Mouse (Mus musculus): ENCODE measurements around the gene Arrdc5. TPM values are rescaled to one million over a fixed set of nuclear protein-coding genes. Genes with fewer than 3 reads are reported as not detected.

Arrdc5 gene
- polyA plus RNA-seq, 1 experiment from 2014 or later: not detected

DNA sequence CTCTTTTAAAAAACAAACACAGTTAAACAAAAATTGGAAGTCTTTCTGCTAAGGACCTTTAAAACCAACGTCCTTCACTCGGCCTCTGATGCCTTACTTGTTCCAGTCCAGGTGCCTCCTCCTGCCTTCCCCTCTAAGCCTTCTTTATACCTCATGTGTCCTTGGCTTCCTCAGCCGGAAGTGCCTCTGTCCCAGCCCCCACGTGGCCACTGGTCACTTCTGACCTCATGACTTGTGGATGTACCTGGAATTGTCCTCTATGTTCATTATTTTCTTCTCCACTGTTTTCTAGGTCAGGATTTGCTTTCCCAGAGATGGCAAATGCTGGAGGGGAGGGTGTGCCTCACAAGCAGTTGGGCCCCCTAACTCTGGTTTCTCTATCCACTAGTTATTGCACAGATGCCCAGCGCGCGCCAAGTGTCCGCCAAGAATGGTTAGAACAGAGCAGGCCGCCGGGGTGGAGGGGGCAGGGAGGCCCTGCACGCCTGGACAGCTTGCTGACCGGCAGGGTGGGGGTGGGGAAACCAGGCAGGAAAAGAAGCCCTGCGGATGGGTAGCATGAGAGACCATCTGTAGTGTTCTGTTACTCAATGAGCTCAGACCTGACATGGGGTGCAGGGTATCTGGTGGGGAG, 2.4 kb upstream of the Arrdc5 start:
- H3K27me3 ChIP-seq: no peaks in the 10 kb centered on the region
- peak overlapping the region; percentile 99 for H3K4me2 ChIP-seq
- H3K4me3 ChIP-seq: peak overlapping the region; percentile 70
- peak; percentile 6; the same call in 1 of the 2 replicates for ATAC-seq (ENCODE audit: insufficient number of reproducible peaks, low FRiP score, low TSS enrichment, low read depth)
- H3K9ac ChIP-seq: no peak overlapping the region; the same call in 1 of the 2 replicates
- H3K4me1 ChIP-seq: peaks cover 45% of the 10 kb centered on the region
- H3K36me3 ChIP-seq: peaks cover 20% of the 10 kb centered on the region
- peak overlapping the region; percentile 86 for H3K27ac ChIP-seq
- no peaks in the 10 kb centered on the region for H3K9me3 ChIP-seq
- WGBS: 26% methylated on average over 13 of the region's 13 CpGs

DNA sequence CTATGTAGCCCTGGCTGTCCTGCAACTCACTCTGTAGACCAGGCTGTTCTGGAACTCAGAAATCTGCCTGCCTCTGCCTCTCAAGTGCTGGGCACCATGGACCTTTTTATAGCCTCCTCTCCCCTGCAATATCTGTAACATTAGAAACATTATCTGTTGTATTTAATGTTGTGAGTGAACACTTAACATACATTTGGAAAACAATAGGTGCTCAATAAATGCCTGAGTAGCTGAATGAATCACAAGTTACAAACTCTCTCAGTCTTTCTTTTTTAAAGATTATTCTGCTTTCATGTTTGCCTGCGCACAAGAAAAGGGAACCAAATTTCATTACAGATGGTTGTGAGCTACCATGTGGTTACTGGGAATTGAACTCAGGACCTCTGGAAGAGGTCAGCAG, 1.8 kb downstream of the Arrdc5 start:
- WGBS: 96% methylated on average over 1 of the region's 1 CpGs
- Histone ChIP-seq H3K4me1 (peaks cover 10% of the 10 kb centered on the region), H3K4me2 (no peak overlapping the region), H3K27me3 (no peaks in the 10 kb centered on the region), H3K27ac (no peak overlapping the region), H3K9me3 (no peaks in the 10 kb centered on the region), H3K9ac (no peak overlapping the region), H3K4me3 (no peak overlapping the region), H3K36me3 (no peaks in the 10 kb centered on the region)
- no peak for ATAC-seq (ENCODE audit: insufficient number of reproducible peaks, low FRiP score, low TSS enrichment, low read depth)

DNA sequence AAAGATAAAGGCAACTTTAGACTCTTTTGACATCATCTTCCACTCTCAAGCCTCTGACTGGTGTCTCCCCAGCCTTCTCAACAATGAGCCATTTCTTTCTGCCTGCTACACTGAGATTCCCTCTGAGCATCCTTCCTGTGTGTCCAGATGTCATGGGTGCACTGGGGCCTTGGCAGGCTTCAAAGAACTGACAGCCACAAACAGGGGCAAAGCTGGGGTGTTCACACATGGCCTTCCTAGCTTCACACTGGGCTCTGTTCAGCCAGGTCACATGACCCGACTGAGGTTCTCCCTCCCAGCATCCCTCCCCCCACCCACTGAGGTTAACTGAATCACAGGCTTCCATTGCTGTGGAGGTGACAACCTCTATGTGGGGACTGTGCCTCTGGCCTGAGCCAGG, 3.9 kb downstream of the Arrdc5 start:
- H3K27ac ChIP-seq: no peak overlapping the region
- ATAC-seq (ENCODE audit: insufficient number of reproducible peaks, low FRiP score, low TSS enrichment, low read depth): no peak
- no peaks in the 10 kb centered on the region for H3K9me3 ChIP-seq
- H3K4me3 ChIP-seq: no peak overlapping the region
- no peak overlapping the region for H3K4me2 ChIP-seq
- H3K4me1 ChIP-seq: peaks cover 9% of the 10 kb centered on the region
- no peak overlapping the region for H3K9ac ChIP-seq
- no peaks in the 10 kb centered on the region for H3K27me3 ChIP-seq
- 75% methylated on average over 1 of the region's 1 CpGs for WGBS
- H3K36me3 ChIP-seq: no peaks in the 10 kb centered on the region

DNA sequence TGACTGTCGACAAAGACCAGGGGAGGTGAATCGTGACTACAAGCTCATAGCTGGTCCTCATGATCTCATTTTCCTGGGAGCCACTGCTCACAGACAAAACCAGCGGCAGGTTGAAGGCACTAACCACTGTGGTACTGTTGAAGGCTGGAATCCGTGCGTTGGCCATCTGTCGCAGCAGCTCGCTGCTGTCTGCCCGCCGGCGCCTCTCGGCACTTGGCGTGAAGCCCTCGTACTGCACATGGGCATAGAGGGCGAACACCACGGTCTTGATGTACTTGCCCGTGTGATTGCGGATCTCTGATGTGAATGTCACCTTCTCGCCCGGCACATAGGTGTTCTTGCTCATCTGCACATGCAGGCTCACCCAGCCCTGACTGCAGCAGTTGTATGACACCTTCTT, 5.8 kb downstream of the Arrdc5 start:
- peaks cover 20% of the 10 kb centered on the region for H3K4me1 ChIP-seq
- no peaks in the 10 kb centered on the region for H3K36me3 ChIP-seq
- no peaks in the 10 kb centered on the region for H3K9me3 ChIP-seq
- no peak overlapping the region for H3K4me3 ChIP-seq
- H3K9ac ChIP-seq: no peak overlapping the region
- H3K4me2 ChIP-seq: no peak overlapping the region
- ATAC-seq (ENCODE audit: insufficient number of reproducible peaks, low FRiP score, low TSS enrichment, low read depth): no peak
- WGBS: 86% methylated on average over 19 of the region's 19 CpGs
- no peak overlapping the region for H3K27ac ChIP-seq
- H3K27me3 ChIP-seq: no peaks in the 10 kb centered on the region

DNA sequence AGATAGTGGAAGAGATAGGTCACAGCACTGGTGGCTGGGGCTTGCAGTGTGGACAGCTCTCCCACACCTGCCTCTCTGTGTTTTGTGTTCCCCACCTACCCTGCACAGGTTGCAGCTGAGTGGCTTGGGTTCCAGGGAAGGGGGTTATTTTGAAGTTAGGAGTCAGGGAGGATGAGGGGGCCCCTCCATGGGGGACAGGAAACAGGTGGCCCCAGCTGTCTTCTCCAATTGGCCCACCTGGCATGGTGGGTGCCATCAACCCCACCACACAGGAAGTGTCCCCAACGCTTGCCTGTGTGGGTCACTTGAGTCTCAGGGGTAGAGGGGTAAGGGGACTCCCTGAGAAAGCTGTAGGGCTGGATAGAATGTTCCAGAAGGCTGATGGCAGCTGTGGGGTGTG, 6.8 kb downstream of the Arrdc5 start:
- H3K27ac ChIP-seq: no peak overlapping the region
- no peak overlapping the region for H3K9ac ChIP-seq
- H3K9me3 ChIP-seq: no peaks in the 10 kb centered on the region
- no peaks in the 10 kb centered on the region for H3K36me3 ChIP-seq
- H3K4me3 ChIP-seq: no peak overlapping the region
- no peaks in the 10 kb centered on the region for H3K27me3 ChIP-seq
- H3K4me2 ChIP-seq: no peak overlapping the region
- H3K4me1 ChIP-seq: peaks cover 29% of the 10 kb centered on the region
- no peak for ATAC-seq (ENCODE audit: insufficient number of reproducible peaks, low FRiP score, low TSS enrichment, low read depth)
- 64% methylated on average over 1 of the region's 1 CpGs for WGBS

DNA sequence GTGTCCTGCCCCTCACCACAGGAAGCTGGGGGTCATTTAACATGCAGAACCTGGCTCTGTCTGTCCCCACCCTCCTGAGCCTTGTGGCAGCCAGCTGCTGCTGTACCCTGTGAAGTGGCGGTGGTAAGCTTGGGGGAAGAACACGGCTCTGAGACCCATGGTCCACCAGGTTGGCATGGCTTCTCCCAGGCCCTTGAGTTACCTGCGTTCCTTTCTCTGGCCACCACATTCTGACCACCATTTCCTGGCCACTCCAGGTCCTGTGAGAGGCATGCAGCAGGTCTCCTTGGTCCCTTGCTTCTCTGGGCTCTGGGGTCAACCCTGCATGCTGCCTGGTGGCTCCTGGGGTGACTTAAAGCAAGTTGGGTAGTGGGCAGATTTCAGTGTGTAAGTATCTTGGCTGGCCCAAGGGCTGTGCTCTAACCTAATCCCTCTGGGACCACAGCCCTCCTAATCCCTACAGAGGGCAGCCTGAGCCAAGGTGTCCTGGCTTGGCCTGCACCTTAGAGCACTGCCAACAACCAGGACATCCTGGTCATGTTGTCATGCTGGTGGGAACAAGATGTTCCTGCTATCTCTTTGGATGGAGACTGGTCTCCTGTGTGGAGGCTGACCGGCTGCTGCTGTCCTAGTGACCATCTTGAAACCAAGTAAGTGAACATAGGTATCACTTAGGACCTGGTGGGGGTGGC, 7.4 kb downstream of the Arrdc5 start, which contains the start of gene Plin3:
TSS of gene Plin3 (minus strand) at position 343 of the 692 bp plus-strand sequence.
- WGBS: 85% methylated on average over 4 of the region's 4 CpGs
- Histone ChIP-seq H3K4me1 (peaks cover 35% of the 10 kb centered on the region), H3K4me3 (no peak within 1 kb of the TSS), H3K27me3 (no peaks in the 10 kb centered on the region), H3K9ac (no peak within 1 kb of the TSS), H3K4me2 (no peak within 1 kb of the TSS), H3K27ac (peak within 1 kb of the TSS; percentile 98), H3K36me3 (no peaks in the 10 kb centered on the region), H3K9me3 (no peaks in the 10 kb centered on the region)
- no peak for ATAC-seq (ENCODE audit: insufficient number of reproducible peaks, low FRiP score, low TSS enrichment, low read depth)

DNA sequence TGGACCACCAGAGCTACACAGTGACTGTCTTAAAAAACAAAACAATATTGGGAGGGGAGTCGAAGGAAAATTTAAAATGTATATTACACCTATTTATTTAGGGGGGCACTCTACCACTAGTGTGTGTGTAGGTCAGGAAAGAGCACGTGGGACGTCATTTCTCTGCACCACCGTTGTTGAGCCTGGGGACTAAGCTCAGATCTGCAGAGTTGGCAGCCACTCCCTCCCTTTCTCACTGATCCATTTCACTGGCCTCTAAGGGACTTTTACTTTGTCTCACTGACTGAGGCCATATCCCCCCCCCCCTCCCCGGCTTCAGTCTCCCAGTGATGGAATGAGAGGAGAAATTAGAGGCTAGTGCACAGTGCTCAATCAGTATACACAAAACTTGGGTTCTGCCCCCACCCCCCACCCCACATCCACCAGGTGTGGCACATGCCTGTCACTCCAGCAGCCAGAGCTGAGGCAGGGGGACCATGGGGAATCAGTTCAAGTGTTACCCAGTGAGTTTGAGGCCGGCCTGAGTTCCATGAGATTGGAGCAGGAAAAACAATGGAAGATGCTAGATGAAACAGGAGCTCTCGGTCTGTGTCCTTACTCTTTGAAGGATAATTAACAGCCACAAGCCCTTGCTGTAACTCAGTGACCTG, 8.1 kb downstream of the Arrdc5 start:
- H3K4me2 ChIP-seq: peak overlapping the region; percentile 80; the same call in 1 of the 2 replicates
- H3K9ac ChIP-seq: no peak overlapping the region
- peaks cover 2% of the 10 kb centered on the region; the same call in 1 of the 2 replicates for H3K36me3 ChIP-seq
- H3K27me3 ChIP-seq: no peaks in the 10 kb centered on the region
- H3K4me1 ChIP-seq: peaks cover 39% of the 10 kb centered on the region
- ATAC-seq (ENCODE audit: insufficient number of reproducible peaks, low FRiP score, low TSS enrichment, low read depth): no peak
- 71% methylated on average over 7 of the region's 7 CpGs for WGBS
- H3K27ac ChIP-seq: peak overlapping the region; percentile 98
- no peaks in the 10 kb centered on the region for H3K9me3 ChIP-seq
- H3K4me3 ChIP-seq: no peak overlapping the region

DNA sequence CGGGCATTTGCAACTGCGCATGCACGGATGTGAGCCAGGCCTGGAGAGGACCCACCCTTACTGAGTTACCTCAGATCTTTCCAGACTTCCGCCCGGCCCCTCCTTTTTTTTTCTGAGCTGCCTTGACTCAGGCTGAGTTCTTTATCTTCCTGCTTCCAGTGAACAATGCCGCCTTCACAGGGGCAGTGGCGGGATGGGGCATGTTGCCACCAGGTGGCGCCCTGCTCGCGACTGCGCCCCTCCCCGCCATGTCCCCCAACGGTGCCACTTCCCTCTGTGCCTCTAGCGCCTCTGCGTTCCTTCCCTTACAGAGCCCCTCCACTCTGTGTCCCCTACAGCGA, 8.9 kb downstream of the Arrdc5 start:
- Histone ChIP-seq H3K9me3 (no peaks in the 10 kb centered on the region), H3K27ac (peak overlapping the region; percentile 98), H3K4me3 (peak overlapping the region; percentile 52), H3K4me1 (peaks cover 42% of the 10 kb centered on the region), H3K36me3 (peaks cover 10% of the 10 kb centered on the region), H3K27me3 (no peaks in the 10 kb centered on the region), H3K4me2 (peak overlapping the region; percentile 80), H3K9ac (peak overlapping the region; percentile 12)
- 2% methylated on average over 16 of the region's 16 CpGs for WGBS
- peak; percentile 89 for ATAC-seq (ENCODE audit: insufficient number of reproducible peaks, low FRiP score, low TSS enrichment, low read depth)

DNA sequence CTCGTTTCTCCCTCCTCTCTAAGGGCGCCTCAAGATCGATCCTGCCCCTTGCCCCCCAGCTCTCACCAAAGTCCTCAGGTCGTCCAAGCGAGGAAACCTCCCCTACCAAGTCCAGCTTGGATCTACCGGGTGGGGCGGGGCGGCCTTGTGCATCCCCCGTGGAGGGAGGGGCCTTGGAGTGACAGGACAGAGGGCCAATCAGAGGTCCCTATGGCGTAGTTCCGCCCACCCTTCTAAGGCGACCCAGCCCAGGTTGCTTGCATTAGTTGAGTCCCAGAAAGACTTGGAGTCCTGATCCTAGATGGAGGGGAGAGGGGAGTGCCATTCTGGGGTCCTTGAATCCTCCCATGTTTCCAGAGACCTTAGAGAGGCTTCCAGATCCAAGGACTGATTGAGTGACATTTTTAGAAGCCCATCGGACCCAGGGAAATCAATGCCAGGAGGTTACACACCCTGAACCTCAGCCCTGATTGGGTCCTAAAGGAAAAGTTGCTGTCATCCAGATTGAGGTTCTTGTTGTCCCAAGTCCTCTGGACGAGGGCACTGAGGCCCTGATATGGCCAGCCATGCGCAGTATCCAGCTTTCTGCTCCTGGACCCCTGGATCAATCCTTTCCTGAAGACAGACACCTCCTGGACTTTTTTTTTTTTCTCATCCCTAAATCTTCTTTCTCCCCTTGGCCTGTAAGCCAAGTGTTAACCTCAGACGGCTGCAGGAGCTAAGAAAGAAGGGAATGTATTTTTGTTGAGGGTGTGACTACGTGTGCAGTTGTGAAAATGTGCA, 9.5 kb downstream of the Arrdc5 start:
- Histone ChIP-seq H3K4me3 (peak overlapping the region; percentile 52), H3K36me3 (peaks cover 16% of the 10 kb centered on the region), H3K4me2 (peak overlapping the region; percentile 80), H3K9me3 (no peaks in the 10 kb centered on the region), H3K27ac (peak overlapping the region; percentile 98), H3K4me1 (peaks cover 42% of the 10 kb centered on the region), H3K27me3 (no peaks in the 10 kb centered on the region), H3K9ac (peak overlapping the region; percentile 44)
- WGBS: 3% methylated on average over 17 of the region's 17 CpGs
- ATAC-seq (ENCODE audit: insufficient number of reproducible peaks, low FRiP score, low TSS enrichment, low read depth): peak; percentile 89

DNA sequence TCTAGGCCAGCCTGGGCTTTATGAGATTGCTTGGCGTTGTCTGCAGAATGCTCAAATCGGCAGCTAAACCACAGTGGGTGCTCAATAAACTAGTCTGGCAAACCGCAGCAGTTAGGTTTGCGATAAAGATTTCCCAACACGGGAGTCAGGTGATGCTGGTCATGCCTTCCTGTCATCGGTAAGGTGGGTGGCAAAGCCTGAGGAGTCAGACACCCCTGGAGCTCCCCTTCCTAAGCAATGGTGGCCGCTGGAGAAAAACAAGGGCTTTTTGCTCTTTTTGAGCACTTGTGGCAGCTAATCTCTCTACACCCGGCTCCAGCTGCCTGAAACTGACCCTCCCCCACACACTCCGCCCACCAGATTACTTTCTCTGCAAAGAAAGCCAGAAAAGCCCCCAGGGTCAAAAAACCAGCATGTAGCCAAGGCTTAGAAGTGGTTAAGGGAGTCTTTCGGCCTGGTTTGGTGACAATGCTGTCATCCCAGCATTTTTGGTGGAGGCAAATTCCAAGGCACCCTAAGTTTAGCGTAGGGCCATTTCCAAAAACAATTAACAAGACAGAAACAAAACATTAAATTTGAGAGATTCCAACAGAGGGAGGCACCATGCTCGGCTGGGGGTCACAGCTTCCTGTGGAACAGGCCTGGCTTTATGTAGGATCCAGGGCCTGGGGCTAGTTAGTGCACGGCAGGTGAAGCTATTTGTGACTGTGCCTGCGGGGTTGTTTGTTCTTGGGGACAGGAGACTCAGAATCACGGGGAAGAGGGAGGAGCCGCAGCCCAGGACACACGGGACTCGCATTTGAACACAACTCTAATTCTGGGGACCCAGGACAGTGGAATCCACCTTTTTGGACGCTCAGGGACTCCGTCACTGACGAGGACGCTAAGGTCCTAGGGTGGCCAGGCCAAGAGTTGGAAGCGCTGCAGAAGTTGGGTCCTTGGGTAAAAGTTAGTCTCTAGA, 10.4 kb downstream of the Arrdc5 start:
- peak overlapping the region; percentile 80 for H3K4me2 ChIP-seq
- H3K27me3 ChIP-seq: no peaks in the 10 kb centered on the region
- H3K27ac ChIP-seq: peak overlapping the region; percentile 98
- 0 out of 2 replicates have a peak, but pooled peaks have one; percentile 4 for ATAC-seq (ENCODE audit: insufficient number of reproducible peaks, low FRiP score, low TSS enrichment, low read depth)
- peaks cover 42% of the 10 kb centered on the region for H3K4me1 ChIP-seq
- H3K9me3 ChIP-seq: no peaks in the 10 kb centered on the region
- 2% methylated on average over 23 of the region's 23 CpGs for WGBS
- peak overlapping the region; percentile 44 for H3K9ac ChIP-seq
- peak overlapping the region; percentile 52 for H3K4me3 ChIP-seq
- peaks cover 25% of the 10 kb centered on the region for H3K36me3 ChIP-seq

DNA sequence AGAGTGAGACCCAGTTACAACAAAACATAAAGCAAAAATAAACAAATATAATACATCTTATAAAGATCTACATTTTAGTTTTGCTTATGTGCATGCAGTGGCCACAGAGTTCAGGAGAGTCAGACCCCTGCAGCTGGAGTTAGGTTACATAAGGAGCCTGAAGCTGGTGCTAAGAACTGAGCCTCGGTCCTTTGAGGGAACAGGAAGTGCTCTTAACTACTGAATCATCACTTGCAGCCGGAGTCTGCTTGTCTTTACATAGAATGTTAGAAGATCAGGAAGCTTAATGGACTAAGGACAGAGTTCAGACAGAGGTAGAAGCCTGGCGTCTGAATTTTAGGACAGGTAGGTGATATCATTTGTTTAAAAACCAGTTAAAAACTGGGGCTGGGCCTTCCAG, 11.2 kb downstream of the Arrdc5 start:
- no peaks in the 10 kb centered on the region for H3K27me3 ChIP-seq
- H3K9me3 ChIP-seq: no peaks in the 10 kb centered on the region
- H3K9ac ChIP-seq: no peak overlapping the region
- peaks cover 33% of the 10 kb centered on the region for H3K36me3 ChIP-seq
- WGBS: 25% methylated on average over 3 of the region's 3 CpGs
- peak overlapping the region; percentile 98 for H3K27ac ChIP-seq
- H3K4me2 ChIP-seq: peak overlapping the region; percentile 80
- peak overlapping the region; percentile 52 for H3K4me3 ChIP-seq
- no peak for ATAC-seq (ENCODE audit: insufficient number of reproducible peaks, low FRiP score, low TSS enrichment, low read depth)
- H3K4me1 ChIP-seq: peaks cover 42% of the 10 kb centered on the region

Measured in limb, embryonic 15.5 days (tissue).